Mouse (Mus musculus): Measurements from ENCODE around the gene Mpv17l2.

- TF ChIP-seq CTCF (IDR thresholded peaks at IDR 0.05; ENCODE audit: low read depth, low read length) (no peak), TAL1 (conservative IDR thresholded peaks at IDR 0.05; ENCODE audit: low read depth, low read length) (no peak), POLR2AphosphoS5 (IDR thresholded peaks at IDR 0.05; ENCODE audit: insufficient replicate concordance, low read depth, low read length) (no peak)
Measured at GRCm38 (mm10) chr8:70754043-70754870, 6.5 kb downstream of the Mpv17l2 start, which contains the start of gene Rab3a.

Measured in G1E (cell line).